In the genomic region with DNA sequence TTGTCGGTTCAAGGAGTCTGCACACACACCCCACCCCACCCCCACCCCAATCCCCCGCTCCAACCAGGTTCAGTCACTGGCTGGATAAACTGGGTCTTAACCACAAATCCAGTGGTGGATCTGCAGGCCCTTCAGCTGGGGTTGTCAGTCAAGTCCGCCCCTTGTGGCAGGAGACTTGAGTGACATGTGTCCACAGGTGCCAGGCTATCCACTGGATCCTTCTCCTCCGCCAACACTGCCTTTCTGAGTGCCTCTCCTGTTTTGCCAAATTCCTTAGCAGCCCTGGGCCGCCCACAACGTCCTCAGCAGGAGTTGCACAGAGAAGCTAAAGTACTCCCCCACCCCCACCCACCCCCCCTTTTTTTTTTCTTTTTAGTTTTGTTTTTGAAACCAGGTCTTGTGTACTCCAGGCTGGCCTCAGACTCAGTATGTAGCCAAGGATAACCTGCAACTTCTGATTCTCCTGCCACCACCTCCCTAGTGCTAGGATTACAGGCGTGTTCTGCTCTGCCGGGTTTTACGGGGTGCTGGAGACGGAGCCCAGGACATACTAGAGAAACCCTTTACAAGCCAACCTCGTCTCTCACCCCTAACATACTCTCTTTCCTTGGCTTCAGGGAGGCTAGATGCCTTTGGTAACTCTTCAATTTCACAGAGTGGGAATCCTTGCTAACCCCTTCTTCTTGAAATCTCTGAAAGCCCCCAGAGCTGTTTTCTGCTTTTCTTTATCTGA, we compare ENCODE assay signal across 12 mouse cellular contexts. TPM values are rescaled to one million over a fixed set of nuclear protein-coding genes. Genes with fewer than 3 reads are reported as not detected.
DNase-seq lines count a peak whose midpoint lies in the region; ATAC-seq and TF ChIP-seq lines count a peak whose summit lies in the region.
"Had no signal": no experiment of that assay in that cellular context is flagged by ENCODE, and none has a peak within 500 bp of the region (broad histone marks: within the 10 kb centered on the region; RNA-seq: fewer than 3 reads in every experiment).

No protein-coding gene starts in this region.

- peak; percentile 16; the same call in 1 of the 2 replicates for TF ChIP-seq CTCF in heart, postnatal 0 days (IDR thresholded peaks at IDR 0.05; ENCODE audit: low read depth)
- no peak for TF ChIP-seq CTCF in thymus, adult 2 months (IDR thresholded peaks at IDR 0.05; ENCODE audit: borderline replicate concordance, control insufficient read depth, extremely low read depth, insufficient read depth, low read length, poor library complexity)
- TF ChIP-seq CTCF in stomach, postnatal 0 days (IDR thresholded peaks at IDR 0.05; ENCODE audit: low read depth): peak; percentile 24; the same call in 1 of the 2 replicates

- no peaks in the 10 kb centered on the region for H3K4me1 ChIP-seq in heart, postnatal 0 days (ENCODE audit: control insufficient read depth, insufficient read depth)
- H3K4me1 ChIP-seq in thymus, adult 2 months (replicated peaks; ENCODE audit: control insufficient read depth, insufficient read depth, low read length): peaks cover 2% of the 10 kb centered on the region; the same call in 1 of the 2 replicates
- no peaks in the 10 kb centered on the region for H3K4me1 ChIP-seq in stomach, postnatal 0 days (replicated peaks; ENCODE audit: control insufficient read depth, insufficient read depth)
- H3K4me1 ChIP-seq: liver, embryonic 15.5 days had no signal

- intact Hi-C loops in heart, postnatal 14 days (cut with DNase I): no loop called here

- no peak for ATAC-seq in heart, postnatal 0 days (ENCODE audit: insufficient read depth, low read depth)
- ATAC-seq in stomach, postnatal 0 days (ENCODE audit: low FRiP score, low TSS enrichment): no peak

- no peak overlapping the region for H3K4me3 ChIP-seq in heart, postnatal 0 days (ENCODE audit: low read depth, low read length)
- no peak overlapping the region for H3K4me3 ChIP-seq in thymus, adult 2 months (ENCODE audit: control insufficient read depth, insufficient read depth, low read length)
- no peak overlapping the region for H3K4me3 ChIP-seq in stomach, postnatal 0 days (ENCODE audit: low read depth, low read length)
- H3K4me3 ChIP-seq: forebrain, embryonic 12.5 days; liver, embryonic 15.5 days had no signal

- no peak overlapping the region for H3K9ac ChIP-seq in heart, postnatal 0 days (replicated peaks; ENCODE audit: low read depth, low read length)
- H3K9ac ChIP-seq in stomach, postnatal 0 days (ENCODE audit: low read length): no peak overlapping the region
- H3K9ac ChIP-seq: forebrain, embryonic 12.5 days; liver, embryonic 15.5 days had no signal

- no peak overlapping the region for H3K4me2 ChIP-seq in heart, postnatal 0 days (ENCODE audit: low read depth, low read length)
- H3K4me2 ChIP-seq in stomach, postnatal 0 days (replicated peaks; ENCODE audit: low read depth): no peak overlapping the region
- H3K4me2 ChIP-seq: forebrain, embryonic 12.5 days; liver, embryonic 15.5 days had no signal

- H3K9me3 ChIP-seq in heart, postnatal 0 days (replicated peaks; ENCODE audit: control insufficient read depth, low read length): peaks cover 5% of the 10 kb centered on the region; the same call in 1 of the 2 replicates
- no peaks in the 10 kb centered on the region for H3K9me3 ChIP-seq in stomach, postnatal 0 days (ENCODE audit: control insufficient read depth, low read length)
- H3K9me3 ChIP-seq: forebrain, embryonic 12.5 days; liver, embryonic 15.5 days had no signal

- DNase-seq in heart, postnatal 0 days (ENCODE audit: low spot score): no peak
- DNase-seq in heart, postnatal 14 days: no peak
- DNase-seq in thymus, postnatal 14 days: peak; percentile 24
- no peak for DNase-seq in thymus, adult 2 months
- peak; percentile 63 for DNase-seq in gastrocnemius, postnatal 25 days
- DNase-seq in stomach, postnatal 0 days (ENCODE audit: low spot score): no peak
- no peak for DNase-seq in left cerebral cortex, adult 18-20 months (ENCODE audit: low spot score in 2 of 2)
- no peak for DNase-seq in cerebellum, postnatal 4 days (ENCODE audit: low spot score in 2 of 2)
- DNase-seq: adrenal gland, postnatal 10 days; midbrain, embryonic 14.5 days had no signal

- no peak for TF ChIP-seq EP300 in heart, postnatal 0 days (IDR thresholded peaks at IDR 0.05; ENCODE audit: low read depth)
- no peak for TF ChIP-seq EP300 in stomach, postnatal 0 days (optimal IDR thresholded peaks at IDR 0.05)

- TF ChIP-seq POLR2A in thymus, adult 2 months (IDR thresholded peaks at IDR 0.05; ENCODE audit: control insufficient read depth, extremely low read depth, insufficient read depth, low read length, poor library complexity): no peak

- H3K27me3 ChIP-seq in heart, postnatal 0 days (ENCODE audit: control insufficient read depth, insufficient read depth, low read length): no peaks in the 10 kb centered on the region
- no peaks in the 10 kb centered on the region for H3K27me3 ChIP-seq in thymus, adult 2 months (ENCODE audit: control insufficient read depth, insufficient read depth, low read length)
- H3K27me3 ChIP-seq in stomach, postnatal 0 days (ENCODE audit: control insufficient read depth, insufficient read depth, low read length): no peaks in the 10 kb centered on the region
- H3K27me3 ChIP-seq: forebrain, embryonic 12.5 days; liver, embryonic 15.5 days had no signal

- H3K27ac ChIP-seq in heart, postnatal 0 days (ENCODE audit: low read depth): no peak overlapping the region
- no peak overlapping the region for H3K27ac ChIP-seq in thymus, adult 2 months (ENCODE audit: control insufficient read depth, insufficient read depth, low read length)
- H3K27ac ChIP-seq in stomach, postnatal 0 days (replicated peaks): no peak overlapping the region
- H3K27ac ChIP-seq: forebrain, embryonic 12.5 days; liver, embryonic 15.5 days had no signal

- no peaks in the 10 kb centered on the region for H3K36me3 ChIP-seq in heart, postnatal 0 days (replicated peaks; ENCODE audit: control insufficient read depth, insufficient read depth, low read length)
- no peaks in the 10 kb centered on the region for H3K36me3 ChIP-seq in thymus, adult 2 months (ENCODE audit: control insufficient read depth, insufficient read depth, low read length)
- H3K36me3 ChIP-seq in stomach, postnatal 0 days (ENCODE audit: control insufficient read depth, insufficient read depth, low read length): no peaks in the 10 kb centered on the region
- H3K36me3 ChIP-seq: forebrain, embryonic 12.5 days; liver, embryonic 15.5 days had no signal

- WGBS in heart, postnatal 0 days: 68% methylated on average over 11 of the region's 11 CpGs
- 86% methylated on average over 11 of the region's 11 CpGs for WGBS in thymus, adult 2 months
- WGBS in stomach, postnatal 0 days: 63% methylated on average over 11 of the region's 11 CpGs

RNA-seq across cellular contexts. Expression of a gene that starts 57.2 kb away (rescaled TPM):
- total RNA-seq in heart, postnatal 0 days (2014; rRNA removed; ENCODE audit: low replicate concordance): 40.9 and 42.6 TPM in 2 replicates
- polyA plus RNA-seq in heart, postnatal 0 days (2015; fragmentation: Nextera tagmentation; extraction: Ambion mirVana): 14.8 and 15.5 TPM in 2 replicates
- total RNA-seq in heart, postnatal 14 days (2021): 10 to 100 TPM; 25.1 to 31.1 TPM
- polyA plus RNA-seq in thymus, adult 2 months (2012; rRNA removed): 38.4 and 38.7 TPM in 2 replicates
- 10 to 100 TPM; 14.3 to 16.6 TPM for total RNA-seq in gastrocnemius, postnatal 25 days (2021)
- polyA plus RNA-seq in stomach, postnatal 0 days (2015; fragmentation: Nextera tagmentation; extraction: Ambion mirVana): 11.4 and 12.0 TPM in 2 replicates
- total RNA-seq in left cerebral cortex, adult 18-20 months (2021): 10 to 100 TPM; 50.0 to 52.3 TPM

Comparison
In these comparisons a context has a peak if more than half of its experiments do, and no peak if none do; other contexts are left out.
1. DNase-seq: peak in thymus, postnatal 14 days (single experiment) and gastrocnemius, postnatal 25 days (single experiment); none in heart, postnatal 0 days (single experiment), heart, postnatal 14 days (0 of 2), thymus, adult 2 months (single experiment), stomach, postnatal 0 days (single experiment), left cerebral cortex, adult 18-20 months (0 of 2) and cerebellum, postnatal 4 days (0 of 2).